Mouse (Mus musculus): ENCODE results near the gene Gm11757. TPM values are rescaled to one million over a fixed set of nuclear protein-coding genes. Genes with fewer than 3 reads are reported as not detected.
"Not testable (repeated sequence)": the region's sequence is repeated elsewhere in the genome, so short reads cannot be mapped to it uniquely, and the experiment has no call there.

Gene Gm11757
- polyA plus RNA-seq (2014; fragmentation: Nextera tagmentation; extraction: Ambion mirVana), result not detected in 2 replicates

- WGBS, result no CpG with 5 or more reads among the region's 4 CpGs
- H3K27me3 ChIP-seq (replicated peaks; ENCODE audit: control insufficient read depth, insufficient read depth, low read length); DNase-seq (ENCODE audit: low spot score); H3K27ac ChIP-seq (ENCODE audit: low read depth, low read length); H3K4me3 ChIP-seq (ENCODE audit: low read depth, low read length); H3K36me3 ChIP-seq (ENCODE audit: control insufficient read depth, insufficient read depth, low read length); ATAC-seq; H3K9ac ChIP-seq (ENCODE audit: low read length); H3K4me1 ChIP-seq (ENCODE audit: control insufficient read depth, insufficient read depth, low read length); H3K4me2 ChIP-seq (ENCODE audit: low read length); H3K9me3 ChIP-seq (replicated peaks; ENCODE audit: control insufficient read depth, low read length): not testable (repeated sequence)
Measured at GRCm38 (mm10) chr4:73891012-73891411, at the start of gene Gm11757. Gene Gm11757 (minus strand): TSS chr4:73891112.

- not testable (repeated sequence) for H3K4me2 ChIP-seq (ENCODE audit: low read length); H3K36me3 ChIP-seq (ENCODE audit: control insufficient read depth, insufficient read depth, low read length); H3K4me3 ChIP-seq (ENCODE audit: low read depth, low read length); H3K27ac ChIP-seq (ENCODE audit: low read depth, low read length); H3K27me3 ChIP-seq (replicated peaks; ENCODE audit: control insufficient read depth, insufficient read depth, low read length); DNase-seq (ENCODE audit: low spot score); ATAC-seq; H3K9ac ChIP-seq (ENCODE audit: low read length); H3K4me1 ChIP-seq (ENCODE audit: control insufficient read depth, insufficient read depth, low read length); H3K9me3 ChIP-seq (replicated peaks; ENCODE audit: control insufficient read depth, low read length)
- 82% methylated on average over 6 of the region's 6 CpGs for WGBS
Measured at GRCm38 (mm10) chr4:73920660-73921059, 29.7 kb upstream of the Gm11757 start, which contains the start of gene Gm11756. Gene Gm11756 (minus strand): TSS chr4:73920760.

GRCm38 (mm10) chr4:73905853-73906252 lies 14.9 kb upstream of the Gm11757 start, which contains the start of gene Gm13871:
Gene Gm13871 (minus strand): TSS chr4:73905953.
- WGBS, result no CpG with 5 or more reads among the region's 4 CpGs
- not testable (repeated sequence) for H3K4me3 ChIP-seq (ENCODE audit: low read depth, low read length); H3K4me1 ChIP-seq (ENCODE audit: control insufficient read depth, insufficient read depth, low read length); H3K27me3 ChIP-seq (replicated peaks; ENCODE audit: control insufficient read depth, insufficient read depth, low read length); DNase-seq (ENCODE audit: low spot score); ATAC-seq; H3K36me3 ChIP-seq (ENCODE audit: control insufficient read depth, insufficient read depth, low read length); H3K27ac ChIP-seq (ENCODE audit: low read depth, low read length); H3K4me2 ChIP-seq (ENCODE audit: low read length); H3K9ac ChIP-seq (ENCODE audit: low read length); H3K9me3 ChIP-seq (replicated peaks; ENCODE audit: control insufficient read depth, low read length)

- not testable (repeated sequence) for DNase-seq (ENCODE audit: low spot score); H3K27ac ChIP-seq (ENCODE audit: low read depth, low read length); H3K27me3 ChIP-seq (replicated peaks; ENCODE audit: control insufficient read depth, insufficient read depth, low read length); H3K4me3 ChIP-seq (ENCODE audit: low read depth, low read length); H3K4me2 ChIP-seq (ENCODE audit: low read length); ATAC-seq; H3K9me3 ChIP-seq (replicated peaks; ENCODE audit: control insufficient read depth, low read length); H3K4me1 ChIP-seq (ENCODE audit: control insufficient read depth, insufficient read depth, low read length); H3K36me3 ChIP-seq (ENCODE audit: control insufficient read depth, insufficient read depth, low read length); H3K9ac ChIP-seq (ENCODE audit: low read length)
- no CpG with 5 or more reads among the region's 4 CpGs for WGBS
Measured at GRCm38 (mm10) chr4:73876166-73876565, 14.7 kb downstream of the Gm11757 start, which contains the start of gene Gm11758. Gene Gm11758 (minus strand): TSS chr4:73876266.

Other genes with a start within 250 kb of the Gm11757 start
- not detected in 2 replicates for gene Gm11239, start 222.8 kb downstream of the Gm11757 start, polyA plus RNA-seq (2014; fragmentation: Nextera tagmentation; extraction: Ambion mirVana)
- gene Gm428, start 207.6 kb downstream of the Gm11757 start, polyA plus RNA-seq (2014; fragmentation: Nextera tagmentation; extraction: Ambion mirVana), result not detected in 2 replicates
- 0.05 and 0.10 TPM in 2 replicates for gene Rasef, start 100.1 kb downstream of the Gm11757 start, polyA plus RNA-seq (2014; fragmentation: Nextera tagmentation; extraction: Ambion mirVana)
- not detected in 2 replicates for gene Gm11758, start 14.8 kb downstream of the Gm11757 start, polyA plus RNA-seq (2014; fragmentation: Nextera tagmentation; extraction: Ambion mirVana)
- gene Gm13871, start 14.8 kb upstream of the Gm11757 start, polyA plus RNA-seq (2014; fragmentation: Nextera tagmentation; extraction: Ambion mirVana), result not detected in 2 replicates
- not detected in 2 replicates for gene Gm11756, start 29.6 kb upstream of the Gm11757 start, polyA plus RNA-seq (2014; fragmentation: Nextera tagmentation; extraction: Ambion mirVana)
- gene 2310002L09Rik, start 59.7 kb upstream of the Gm11757 start, polyA plus RNA-seq (2014; fragmentation: Nextera tagmentation; extraction: Ambion mirVana), result not detected in 2 replicates
- gene Frmd3, start 122.3 kb upstream of the Gm11757 start, polyA plus RNA-seq (2014; fragmentation: Nextera tagmentation; extraction: Ambion mirVana), result 14.7 and 19.7 TPM in 2 replicates

Data from forebrain, embryonic 14.5 days (tissue).